Mouse (Mus musculus) kidney, adult 2 months (tissue): ENCODE data around the gene Gfi1.

Experiments used
- CTCF ChIP-seq: fragments of 200-500 bp; conservative IDR thresholded peaks from 2 replicates; pipeline ENCODE4 v1.5.1; 2011; ENCODE audit warnings: low read depth, mild to moderate bottlenecking, control low read depth, low read length, moderate library complexity, mixed read lengths; ENCODE audit not compliant: insufficient read depth, insufficient read length
- POLR2A ChIP-seq: fragments of 200-500 bp; IDR thresholded peaks from one replicate; pipeline ENCODE4 v1.6.1; 2011; ENCODE audit warnings: low read depth, low read length, control low read depth

- TF ChIP-seq CTCF (no peak), POLR2A (no peak)
These were observed 22.6 kb downstream of the Gfi1 start for GRCm38 (mm10) chr5:107703207-107703763.
